Mouse (Mus musculus) heart, embryonic 11.5 days (tissue): Measurements from ENCODE around the gene Chga. TPM values are rescaled to one million over a fixed set of nuclear protein-coding genes. Genes with fewer than 3 reads are reported as not detected.

Experiments used
- ATAC-seq: fragments of 200-750 bp; cut with Nextera tagmentation; replicated peaks from 2 replicates; pipeline ENCODE4 v1.8.0; 2017; ENCODE audit warnings: moderate library complexity; ENCODE audit not compliant: insufficient number of reproducible peaks, low FRiP score, low TSS enrichment
- H3K27ac ChIP-seq: fragments of 300-500 bp; sonication (generic); 2 replicates; pipeline ENCODE4 v1.5.1; 2014; ENCODE audit warnings: mild to moderate bottlenecking, low read depth, low read length
- H3K27me3 ChIP-seq: fragments of 300-500 bp; sonication (generic); 2 replicates; pipeline ENCODE4 v1.6.1; 2014; ENCODE audit warnings: mild to moderate bottlenecking, low read length, mixed read lengths; ENCODE audit not compliant: control insufficient read depth, insufficient read depth
- H3K36me3 ChIP-seq: fragments of 300-500 bp; sonication (generic); 2 replicates; pipeline ENCODE4 v1.6.1; 2014; ENCODE audit warnings: mild to moderate bottlenecking, low read length, moderate library complexity, mixed read lengths; ENCODE audit not compliant: control insufficient read depth, insufficient read depth
- H3K4me1 ChIP-seq: fragments of 300-500 bp; sonication (generic); 2 replicates; pipeline ENCODE4 v1.6.1; 2014; ENCODE audit warnings: low read length; ENCODE audit not compliant: control insufficient read depth, insufficient read depth
- H3K4me2 ChIP-seq: fragments of 300-500 bp; sonication (generic); 2 replicates; pipeline ENCODE4 v1.6.1; 2014; ENCODE audit warnings: mild to moderate bottlenecking, moderate library complexity
- H3K4me3 ChIP-seq: fragments of 300-500 bp; sonication (generic); 2 replicates; pipeline ENCODE4 v1.5.1; 2014; ENCODE audit warnings: low read depth, low read length
- H3K9ac ChIP-seq: fragments of 300-500 bp; sonication (generic); 2 replicates; pipeline ENCODE4 v1.6.1; 2014; ENCODE audit warnings: mild to moderate bottlenecking, low read depth, low read length, moderate library complexity
- H3K9me3 ChIP-seq: fragments of 300-500 bp; sonication (generic); replicated peaks from 2 replicates; pipeline ENCODE4 v1.6.1; 2016; ENCODE audit warnings: low read length; ENCODE audit not compliant: control insufficient read depth
- WGBS: fragments of 180-500 bp; shearing (Covaris S2); extraction: QIAGEN DNeasy Blood & Tissue Kit; methylation state at CpG from one replicate; pipeline ENCODE4 v1.1.7; 2014; ENCODE audit not compliant: insufficient replicate concordance; 5-methylcytosine and 5-hydroxymethylcytosine counted together
- polyA plus RNA-seq: library from polyadenylated mRNA; unstranded; fragments of >200 nt; fragmentation: Nextera tagmentation; extraction: Ambion mirVana; gene quantifications from 2 replicates; pipeline ENCODE4 v1.2.1, GENCODE M21; 2014

Chga gene
- polyA plus RNA-seq, 1 experiment from 2014 or later, result 0.27 TPM

DNA sequence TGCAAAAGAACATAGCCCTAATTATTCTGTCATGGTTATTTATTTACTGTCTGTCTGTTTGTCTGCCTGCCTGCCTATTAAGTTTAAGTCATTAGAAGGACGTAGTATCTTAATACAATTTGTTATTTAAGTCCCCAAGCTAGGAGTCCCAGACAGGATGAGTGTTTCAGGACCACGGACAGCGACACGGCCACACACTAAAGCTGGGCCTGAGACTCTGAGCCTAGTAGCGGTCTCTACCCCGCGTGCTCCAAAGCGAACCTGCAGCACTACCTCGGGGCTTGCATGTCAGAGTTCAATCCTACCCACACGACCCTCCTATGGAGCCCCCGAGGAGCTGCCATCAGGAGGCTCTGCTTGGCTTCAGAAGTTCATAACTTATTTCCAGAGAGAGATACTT, 4.2 kb upstream of the Chga start:
- no peak for ATAC-seq
- Histone ChIP-seq H3K4me3 (no peak overlapping the region), H3K36me3 (no peaks in the 10 kb centered on the region), H3K9me3 (no peaks in the 10 kb centered on the region), H3K27ac (no peak overlapping the region), H3K9ac (no peak overlapping the region), H3K4me2 (no peak overlapping the region), H3K4me1 (no peaks in the 10 kb centered on the region), H3K27me3 (peaks cover 36% of the 10 kb centered on the region)
- 3% methylated on average over 11 of the region's 11 CpGs for WGBS

GRCm38 (mm10) chr12:102551186-102551585, 3.6 kb upstream of the Chga start:
- ATAC-seq, result no peak
- Histone ChIP-seq H3K27me3 (peaks cover 41% of the 10 kb centered on the region), H3K27ac (no peak overlapping the region), H3K36me3 (no peaks in the 10 kb centered on the region), H3K4me3 (no peak overlapping the region), H3K4me1 (no peaks in the 10 kb centered on the region), H3K4me2 (no peak overlapping the region), H3K9me3 (no peaks in the 10 kb centered on the region), H3K9ac (no peak overlapping the region)
- WGBS, result 66% methylated on average over 3 of the region's 3 CpGs

DNA sequence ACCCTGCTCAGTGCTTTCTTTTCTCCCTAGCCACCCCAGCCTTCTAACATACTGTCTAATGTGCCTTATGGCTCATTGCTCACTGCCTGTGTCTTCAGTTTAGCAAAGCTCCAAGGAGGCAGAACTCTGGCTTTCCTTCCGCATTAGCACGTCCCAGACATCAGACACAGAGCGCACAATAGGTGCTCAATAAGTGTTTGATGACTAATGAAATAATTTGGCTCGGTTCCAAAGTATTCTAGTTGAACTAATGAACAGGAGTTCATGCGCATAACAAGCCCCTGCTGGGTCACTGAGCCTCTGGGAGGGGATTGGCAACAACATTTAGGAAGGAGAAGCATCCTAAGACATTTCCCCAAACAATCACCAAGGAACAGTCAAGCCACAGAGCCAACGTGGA, 2.8 kb upstream of the Chga start:
- H3K4me1 ChIP-seq, result no peaks in the 10 kb centered on the region
- no peak for ATAC-seq

DNA sequence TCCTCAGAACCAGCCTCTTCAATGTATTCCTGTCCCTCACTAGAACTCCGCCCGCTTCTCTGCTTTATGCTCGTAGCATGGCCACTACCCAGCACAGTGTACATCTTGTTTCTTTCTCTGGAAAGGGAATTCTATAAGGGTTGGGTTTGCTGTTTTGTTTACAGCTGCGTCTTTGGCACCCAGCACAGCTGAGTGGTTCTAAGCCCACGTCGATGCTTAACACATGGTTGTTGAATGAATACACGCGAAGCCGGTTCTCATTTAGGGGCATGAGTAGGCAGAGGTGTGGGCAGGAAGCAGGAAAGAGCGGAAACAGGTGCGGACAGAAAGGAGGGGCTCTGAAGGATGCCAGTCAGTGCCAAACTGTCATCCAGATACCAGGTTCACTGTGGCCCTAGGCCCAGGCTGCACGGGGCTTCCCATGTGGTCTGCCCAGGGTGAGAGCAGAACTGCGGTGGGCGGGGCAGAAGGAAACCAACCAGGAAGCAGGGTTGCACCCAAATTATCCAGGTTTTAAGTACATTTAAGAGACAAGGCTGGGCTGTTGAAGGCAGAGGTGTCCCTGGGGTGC, 979 bp upstream of the Chga start:
- 69% methylated on average over 14 of the region's 14 CpGs for WGBS
- Histone ChIP-seq H3K4me3 (no peak overlapping the region), H3K4me2 (no peak overlapping the region), H3K27ac (no peak overlapping the region), H3K9ac (no peak overlapping the region), H3K4me1 (no peaks in the 10 kb centered on the region), H3K27me3 (peaks cover 41% of the 10 kb centered on the region), H3K9me3 (no peaks in the 10 kb centered on the region), H3K36me3 (no peaks in the 10 kb centered on the region)
- no peak; the same call in 1 of the 2 replicates for ATAC-seq

More for the DNA sequence above, 2.8 kb upstream of the Chga start:
- H3K9me3 ChIP-seq, result no peaks in the 10 kb centered on the region
- H3K27me3 ChIP-seq, result peaks cover 41% of the 10 kb centered on the region
- no peak overlapping the region for H3K9ac ChIP-seq
- H3K27ac ChIP-seq, result no peak overlapping the region
- 68% methylated on average over 6 of the region's 6 CpGs for WGBS
- no peak overlapping the region for H3K4me2 ChIP-seq
- no peaks in the 10 kb centered on the region for H3K36me3 ChIP-seq
- no peak overlapping the region for H3K4me3 ChIP-seq

DNA sequence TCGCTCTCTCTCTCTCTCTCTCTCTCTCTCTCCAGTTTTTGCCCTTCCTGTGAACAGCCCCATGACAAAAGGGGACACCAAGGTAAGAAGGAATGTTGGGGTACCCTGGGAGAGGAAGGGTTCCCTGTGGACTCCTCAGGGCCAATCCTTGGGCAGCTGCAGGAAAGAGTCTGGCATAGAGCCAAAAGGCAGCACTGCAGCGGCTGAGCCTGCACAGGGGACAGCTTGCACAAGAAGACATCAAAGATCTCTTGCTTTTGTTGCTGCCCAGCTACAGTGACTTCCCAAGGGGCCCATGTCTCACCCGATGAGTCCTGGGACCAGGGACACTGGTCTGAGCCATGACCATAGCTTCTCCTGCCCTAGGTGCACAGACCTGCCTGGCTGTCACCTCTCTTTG, 1.1 kb downstream of the Chga start:
- 84% methylated on average over 3 of the region's 3 CpGs for WGBS
- Histone ChIP-seq H3K27me3 (peaks cover 39% of the 10 kb centered on the region), H3K9ac (no peak overlapping the region), H3K4me1 (no peaks in the 10 kb centered on the region), H3K4me2 (no peak overlapping the region), H3K4me3 (no peak overlapping the region), H3K27ac (no peak overlapping the region), H3K9me3 (no peaks in the 10 kb centered on the region), H3K36me3 (no peaks in the 10 kb centered on the region)
- no peak for ATAC-seq

GRCm38 (mm10) chr12:102557372-102557771, 2.6 kb downstream of the Chga start:
- no peak overlapping the region for H3K27ac ChIP-seq
- no peak overlapping the region for H3K4me3 ChIP-seq
- no peaks in the 10 kb centered on the region for H3K9me3 ChIP-seq
- H3K27me3 ChIP-seq, result peaks cover 30% of the 10 kb centered on the region
- no peak overlapping the region for H3K4me2 ChIP-seq
- H3K36me3 ChIP-seq, result no peaks in the 10 kb centered on the region
- H3K9ac ChIP-seq, result no peak overlapping the region
- no peak for ATAC-seq
- no peaks in the 10 kb centered on the region for H3K4me1 ChIP-seq
- 77% methylated on average over 5 of the region's 5 CpGs for WGBS

DNA sequence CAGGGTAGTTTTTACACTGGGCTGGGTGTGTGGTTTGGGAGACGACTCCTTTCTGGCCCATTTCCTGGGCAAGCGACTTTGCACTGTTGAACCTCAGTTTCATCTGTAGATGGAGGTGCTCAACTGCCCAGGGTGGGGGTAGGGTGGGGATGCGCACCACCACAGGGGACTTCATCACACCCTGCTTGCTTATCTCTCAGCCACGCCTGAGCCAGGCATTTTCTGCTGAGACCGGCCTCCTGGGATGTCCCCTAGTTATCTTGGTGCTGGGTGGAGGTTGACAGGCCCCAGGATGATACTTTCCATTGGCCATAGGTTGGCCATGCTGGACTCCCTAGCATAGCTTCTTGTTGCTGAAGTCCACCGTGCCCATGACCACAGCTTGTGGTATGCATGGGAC, 10.3 kb downstream of the Chga start:
- no peaks in the 10 kb centered on the region for H3K36me3 ChIP-seq
- ATAC-seq, result no peak

DNA sequence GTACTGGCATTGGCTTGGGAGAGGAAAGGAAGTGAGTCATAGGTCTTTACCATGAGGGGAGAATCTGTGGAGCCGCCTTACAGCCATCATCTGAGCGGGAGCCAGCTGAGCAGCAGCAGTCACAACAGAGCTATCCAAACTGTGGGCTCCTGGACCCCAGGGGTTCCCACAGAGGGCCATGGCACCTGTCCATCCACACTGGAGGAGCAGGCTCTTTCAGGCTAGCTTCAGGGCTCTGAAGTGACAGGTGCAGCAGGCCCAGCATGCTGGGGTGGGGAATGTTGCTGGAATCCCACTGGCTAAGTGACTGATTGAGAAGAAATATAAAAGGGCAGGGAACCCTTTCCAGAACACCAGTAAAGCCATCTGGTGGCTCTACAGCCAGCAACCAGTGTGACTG, 12.2 kb downstream of the Chga start:
- H3K4me3 ChIP-seq, result no peak overlapping the region
- H3K36me3 ChIP-seq, result no peaks in the 10 kb centered on the region
- H3K27ac ChIP-seq, result no peak overlapping the region
- no peaks in the 10 kb centered on the region for H3K4me1 ChIP-seq
- no peaks in the 10 kb centered on the region for H3K27me3 ChIP-seq
- H3K4me2 ChIP-seq, result no peak overlapping the region
- H3K9ac ChIP-seq, result no peak overlapping the region
- WGBS, result 70% methylated on average over 2 of the region's 2 CpGs
- no peaks in the 10 kb centered on the region for H3K9me3 ChIP-seq
- no peak for ATAC-seq

More for the DNA sequence above, 10.3 kb downstream of the Chga start:
- no peaks in the 10 kb centered on the region for H3K9me3 ChIP-seq
- H3K27ac ChIP-seq, result no peak overlapping the region
- no peak overlapping the region for H3K4me3 ChIP-seq
- no peak overlapping the region for H3K4me2 ChIP-seq
- 55% methylated on average over 6 of the region's 6 CpGs for WGBS
- no peaks in the 10 kb centered on the region for H3K27me3 ChIP-seq
- H3K4me1 ChIP-seq, result no peaks in the 10 kb centered on the region
- no peak overlapping the region for H3K9ac ChIP-seq

DNA sequence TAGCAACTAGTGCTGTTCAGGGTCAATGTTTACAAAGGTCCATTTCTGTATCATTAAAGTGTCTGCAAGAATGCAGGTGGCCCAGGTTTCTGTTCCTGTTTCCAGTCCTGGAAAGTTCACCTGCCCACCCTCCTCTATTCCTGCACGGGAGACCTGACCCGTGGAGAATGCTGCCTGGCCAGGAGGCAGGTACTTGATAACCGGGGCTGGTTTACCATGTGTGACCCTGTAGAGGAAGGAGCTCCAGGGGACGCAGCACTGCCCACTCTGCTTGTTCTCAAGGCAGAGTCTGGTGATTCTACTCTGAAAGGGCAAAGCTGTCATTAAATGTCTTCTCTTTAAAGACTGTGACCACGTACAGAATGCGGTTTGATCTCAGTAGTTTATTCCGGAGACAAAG, 13.4 kb downstream of the Chga start:
- no peaks in the 10 kb centered on the region for H3K27me3 ChIP-seq
- no peaks in the 10 kb centered on the region for H3K9me3 ChIP-seq
- 67% methylated on average over 7 of the region's 7 CpGs for whole genome bisulfite sequencing
- H3K4me2 ChIP-seq, result no peak overlapping the region
- H3K9ac ChIP-seq, result no peak overlapping the region
- no peaks in the 10 kb centered on the region for H3K4me1 ChIP-seq
- H3K27ac ChIP-seq, result no peak overlapping the region
- H3K36me3 ChIP-seq, result no peaks in the 10 kb centered on the region
- ATAC-seq, result no peak
- no peak overlapping the region for H3K4me3 ChIP-seq
